ENCODE assay signal across 8 mouse cellular contexts in the genomic region with DNA sequence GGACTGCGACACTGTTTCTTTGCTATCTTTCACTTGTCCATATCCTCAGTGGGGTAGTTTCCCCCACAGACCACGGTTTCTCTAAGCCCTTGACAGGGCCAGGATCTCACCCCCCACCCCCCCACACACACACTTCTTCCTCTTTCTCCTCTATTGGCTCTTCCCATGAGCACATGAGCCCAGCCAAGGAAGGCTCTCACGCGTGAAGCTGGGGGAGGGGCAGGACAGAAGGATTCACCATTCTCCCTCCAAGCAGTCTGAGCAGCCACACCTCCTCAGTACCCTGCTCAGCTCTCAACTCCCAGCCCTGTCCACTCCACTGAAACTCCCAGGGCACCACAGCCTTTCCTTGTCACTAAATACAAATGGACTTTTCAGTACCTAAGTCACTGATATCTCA. TPM values are rescaled to one million over a fixed set of nuclear protein-coding genes. Genes with fewer than 3 reads are reported as not detected.
A peak's percentile ranks its signal among the peaks of the same experiment; 100 is the strongest.
DNase-seq lines count a peak whose midpoint lies in the region; ATAC-seq and TF ChIP-seq lines count a peak whose summit lies in the region.

No protein-coding gene starts in this region.

- TF ChIP-seq POLR2A in testis, adult 2 months (IDR thresholded peaks at IDR 0.05; ENCODE audit: control insufficient read depth, low read depth, low read length) = no peak

- H3K9ac ChIP-seq in stomach, postnatal 0 days (ENCODE audit: low read length) = no peak overlapping the region

- DNase-seq in cerebellum, postnatal 10 days = peak; percentile 89 to 90
- no peak for DNase-seq in testis, postnatal 10 days (ENCODE audit: low spot score)
- DNase-seq in kidney, postnatal 4 days = peak; percentile 75 to 81
- no peak for DNase-seq in stomach, postnatal 0 days (ENCODE audit: low spot score)
- DNase-seq in T-cell, adult 2 months (ENCODE audit: low spot score) = no peak
- no peak for DNase-seq in left cerebral cortex, adult 8-10 months (ENCODE audit: low spot score in 2 of 2)

- H3K9me3 ChIP-seq in stomach, postnatal 0 days (ENCODE audit: control insufficient read depth, low read length) = no peaks in the 10 kb centered on the region

- H3K4me2 ChIP-seq in stomach, postnatal 0 days (replicated peaks; ENCODE audit: low read depth) = no peak overlapping the region

- peaks cover 11% of the 10 kb centered on the region for H3K4me1 ChIP-seq in testis, adult 2 months (ENCODE audit: control insufficient read depth, insufficient read depth, low read length)
- peaks cover 5% of the 10 kb centered on the region; the same call in 1 of the 2 replicates for H3K4me1 ChIP-seq in stomach, postnatal 0 days (replicated peaks; ENCODE audit: control insufficient read depth, insufficient read depth)

- no peaks in the 10 kb centered on the region for H3K27me3 ChIP-seq in testis, adult 2 months (ENCODE audit: control insufficient read depth, insufficient read depth, low read length)
- H3K27me3 ChIP-seq in stomach, postnatal 0 days (ENCODE audit: control insufficient read depth, insufficient read depth, low read length) = no peaks in the 10 kb centered on the region

- 15% methylated on average over 4 of the region's 4 CpGs for WGBS in stomach, postnatal 0 days

- no peaks in the 10 kb centered on the region for H3K36me3 ChIP-seq in testis, adult 2 months (ENCODE audit: control insufficient read depth, insufficient read depth, low read length)
- H3K36me3 ChIP-seq in stomach, postnatal 0 days (ENCODE audit: control insufficient read depth, insufficient read depth, low read length) = no peaks in the 10 kb centered on the region

- peak overlapping the region; percentile 32 for H3K27ac ChIP-seq in testis, adult 2 months (ENCODE audit: control insufficient read depth, insufficient read depth, low read depth, low read length)
- 0 out of 2 replicates have a peak overlapping the region, but pooled peaks have one; percentile 13 for H3K27ac ChIP-seq in stomach, postnatal 0 days (replicated peaks)

- no peak for TF ChIP-seq EP300 in stomach, postnatal 0 days (optimal IDR thresholded peaks at IDR 0.05)

- no peak overlapping the region for H3K4me3 ChIP-seq in testis, adult 2 months (ENCODE audit: control insufficient read depth, low read depth, low read length)
- H3K4me3 ChIP-seq in stomach, postnatal 0 days (ENCODE audit: low read depth, low read length) = no peak overlapping the region

- ATAC-seq in cerebellum, adult (ENCODE audit: insufficient number of reproducible peaks, low FRiP score, low TSS enrichment) = no peak
- ATAC-seq in stomach, postnatal 0 days (ENCODE audit: low FRiP score, low TSS enrichment) = no peak

- TF ChIP-seq CTCF in testis, adult 2 months (IDR thresholded peaks at IDR 0.05; ENCODE audit: control insufficient read depth, insufficient read depth, insufficient replicate concordance, low read depth, low read length) = no peak
- no peak for TF ChIP-seq CTCF in stomach, postnatal 0 days (IDR thresholded peaks at IDR 0.05; ENCODE audit: low read depth)

RNA-seq across cellular contexts. Expression of a gene that starts 47.2 kb away (rescaled TPM):
- polyA plus RNA-seq in testis, adult 2 months (2012; rRNA removed) = 7.7 and 8.8 TPM in 2 replicates
- polyA plus RNA-seq in stomach, postnatal 0 days (2015; fragmentation: Nextera tagmentation; extraction: Ambion mirVana) = 8.8 and 10.1 TPM in 2 replicates
- 10 to 100 TPM; 14.8 to 15.7 (median 15.5) TPM for total RNA-seq in left cerebral cortex, adult 8-10 months (2022)

Comparison
In these comparisons a context has a peak if more than half of its experiments do, and no peak if none do; other contexts are left out.
1. DNase-seq: peak in cerebellum, postnatal 10 days (2 of 2) and kidney, postnatal 4 days (2 of 2); none in testis, postnatal 10 days (single experiment), stomach, postnatal 0 days (single experiment), T-cell, adult 2 months (single experiment) and left cerebral cortex, adult 8-10 months (0 of 2).